Mouse (Mus musculus) intestine, postnatal 0 days (tissue): ENCODE data around the gene Vps36. TPM values are rescaled to one million over a fixed set of nuclear protein-coding genes. Genes with fewer than 3 reads are reported as not detected.

Source experiments
- ATAC-seq: fragments of 200-750 bp; cut with Nextera tagmentation; 2 replicates; pipeline ENCODE4 v1.8.0; 2017; ENCODE audit warnings: mild to moderate bottlenecking, moderate TSS enrichment, moderate library complexity
- H3K27ac ChIP-seq: fragments of 300-500 bp; sonication (generic); 2 replicates; pipeline ENCODE4 v1.5.1; 2014; ENCODE audit warnings: mild to moderate bottlenecking, low read depth, low read length, moderate library complexity
- H3K27me3 ChIP-seq: fragments of 300-500 bp; sonication (generic); replicated peaks from 2 replicates; pipeline ENCODE4 v1.6.1; 2014; ENCODE audit warnings: low read length, mixed read lengths; ENCODE audit not compliant: control insufficient read depth, insufficient read depth
- H3K36me3 ChIP-seq: fragments of 300-500 bp; sonication (generic); 2 replicates; pipeline ENCODE4 v1.6.1; 2014; ENCODE audit warnings: mild to moderate bottlenecking, moderate library complexity; ENCODE audit not compliant: control insufficient read depth, insufficient read depth
- H3K4me1 ChIP-seq: fragments of 300-500 bp; sonication (generic); replicated peaks from 2 replicates; pipeline ENCODE4 v1.6.1; 2014; ENCODE audit warnings: antibody characterized with exemption, low read length, mixed read lengths; ENCODE audit not compliant: control insufficient read depth, insufficient read depth
- H3K4me2 ChIP-seq: fragments of 300-500 bp; sonication (generic); replicated peaks from 2 replicates; pipeline ENCODE4 v1.6.1; 2014; ENCODE audit warnings: low read depth, mild to moderate bottlenecking, moderate library complexity
- H3K4me3 ChIP-seq: fragments of 300-500 bp; sonication (generic); 2 replicates; pipeline ENCODE4 v1.5.1; 2014; ENCODE audit warnings: low read depth, low read length
- H3K9ac ChIP-seq: fragments of 300-500 bp; sonication (generic); 2 replicates; pipeline ENCODE4 v1.6.1; 2014; ENCODE audit warnings: mild to moderate bottlenecking, low read depth, low read length
- H3K9me3 ChIP-seq: fragments of 300-500 bp; sonication (generic); 2 replicates; pipeline ENCODE4 v1.6.1; 2016; ENCODE audit warnings: mixed run types; ENCODE audit not compliant: control insufficient read depth
- CTCF ChIP-seq: sonication (generic); IDR thresholded peaks from 2 replicates; pipeline ENCODE4 v1.5.1; 2016; ENCODE audit warnings: low read depth, mild to moderate bottlenecking, control low read depth, antibody characterized with exemption, moderate library complexity
- WGBS: fragments of 180-500 bp; shearing (Covaris S2); extraction: QIAGEN DNeasy Blood & Tissue Kit; methylation state at CpG from one replicate; pipeline ENCODE4 v1.1.7; 2014; 5-methylcytosine and 5-hydroxymethylcytosine counted together
- polyA plus RNA-seq: library from polyadenylated mRNA; unstranded; fragments of >200 nt; fragmentation: Nextera tagmentation; extraction: Ambion mirVana; gene quantifications from 2 replicates; pipeline ENCODE4 v1.2.1, GENCODE M21; 2015

The Vps36 gene
- polyA plus RNA-seq, 1 experiment from 2014 or later, result 21.7 TPM

- H3K4me3 ChIP-seq, result no peak overlapping the region
- H3K27ac ChIP-seq, result no peak overlapping the region
- no peak for ATAC-seq
- peaks cover 34% of the 10 kb centered on the region; the same call in 1 of the 2 replicates for H3K36me3 ChIP-seq
- no peak overlapping the region for H3K4me2 ChIP-seq
- 98% methylated on average over 8 of the region's 8 CpGs for WGBS
- H3K4me1 ChIP-seq, result no peaks in the 10 kb centered on the region
- H3K9me3 ChIP-seq, result no peaks in the 10 kb centered on the region
- 0 out of 2 replicates have a peak, but pooled peaks have one; percentile 20 for TF ChIP-seq CTCF
- H3K27me3 ChIP-seq, result no peaks in the 10 kb centered on the region
- H3K9ac ChIP-seq, result no peak overlapping the region
Measured at GRCm38 (mm10) chr8:22199481-22199880, 6.9 kb downstream of the Vps36 start.

- 83% methylated on average over 4 of the region's 4 CpGs for WGBS
- no peaks in the 10 kb centered on the region for H3K9me3 ChIP-seq
- H3K27ac ChIP-seq, result no peak overlapping the region
- no peaks in the 10 kb centered on the region for H3K27me3 ChIP-seq
- H3K36me3 ChIP-seq, result peaks cover 41% of the 10 kb centered on the region
- H3K9ac ChIP-seq, result no peak overlapping the region
- no peak overlapping the region for H3K4me3 ChIP-seq
- no peaks in the 10 kb centered on the region for H3K4me1 ChIP-seq
- no peak for TF ChIP-seq CTCF
- no peak overlapping the region for H3K4me2 ChIP-seq
- no peak for ATAC-seq
Measured at GRCm38 (mm10) chr8:22207535-22207934, 14.9 kb downstream of the Vps36 start.

DNA sequence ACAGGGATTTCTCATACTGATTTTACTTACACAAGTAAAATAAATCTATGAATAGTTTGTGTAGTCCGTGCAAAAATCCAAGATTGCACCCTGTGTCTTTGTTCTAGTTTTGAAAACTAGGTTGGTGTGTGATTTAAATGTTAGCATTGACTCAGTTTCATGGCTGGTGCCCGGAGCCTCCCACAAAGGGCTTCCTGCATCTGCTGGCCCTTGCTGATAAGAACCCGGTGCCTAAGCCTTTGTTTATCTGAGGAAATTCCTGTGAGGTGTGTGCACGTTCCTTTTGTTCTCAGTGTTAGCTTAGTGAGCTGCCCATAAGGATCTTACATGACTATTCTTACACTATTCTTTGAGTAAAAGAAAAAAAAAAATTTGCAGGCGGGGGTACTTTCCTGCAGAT, 16.4 kb downstream of the Vps36 start:
- no peak for ATAC-seq
- TF ChIP-seq CTCF, result no peak
- Histone ChIP-seq H3K4me1 (no peaks in the 10 kb centered on the region), H3K4me3 (no peak overlapping the region), H3K27me3 (no peaks in the 10 kb centered on the region), H3K9me3 (no peaks in the 10 kb centered on the region), H3K36me3 (peaks cover 31% of the 10 kb centered on the region), H3K4me2 (no peak overlapping the region), H3K27ac (no peak overlapping the region), H3K9ac (no peak overlapping the region)
- 16% methylated on average over 5 of the region's 5 CpGs for WGBS

DNA sequence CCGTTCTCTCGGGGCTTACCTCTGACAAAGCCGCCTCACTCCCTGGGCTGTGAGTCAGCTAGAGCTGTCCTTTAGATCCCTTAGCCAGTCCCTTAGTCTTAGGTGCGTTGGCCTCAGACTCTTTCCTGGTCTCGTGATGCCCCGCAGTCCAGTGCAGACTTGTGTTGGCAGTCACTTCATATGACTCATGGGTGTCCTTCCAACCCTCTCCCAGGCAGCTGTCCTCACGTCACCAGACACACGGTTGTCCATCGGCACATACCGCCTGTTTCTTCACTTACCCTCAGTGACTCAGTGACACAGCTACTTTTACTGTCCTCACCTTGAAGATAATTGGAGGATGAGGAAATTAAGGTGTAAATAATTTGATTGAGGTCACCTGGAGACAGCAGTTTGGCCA, 22.2 kb downstream of the Vps36 start:
- H3K4me1 ChIP-seq, result no peaks in the 10 kb centered on the region
- no peak overlapping the region for H3K27ac ChIP-seq
- H3K4me2 ChIP-seq, result no peak overlapping the region
- H3K27me3 ChIP-seq, result no peaks in the 10 kb centered on the region
- ATAC-seq, result 0 out of 2 replicates have a peak, but pooled peaks have one; percentile 22
- H3K36me3 ChIP-seq, result peaks cover 64% of the 10 kb centered on the region
- WGBS, result 92% methylated on average over 10 of the region's 10 CpGs
- H3K4me3 ChIP-seq, result no peak overlapping the region
- no peak overlapping the region for H3K9ac ChIP-seq
- H3K9me3 ChIP-seq, result no peaks in the 10 kb centered on the region
- no peak for TF ChIP-seq CTCF

DNA sequence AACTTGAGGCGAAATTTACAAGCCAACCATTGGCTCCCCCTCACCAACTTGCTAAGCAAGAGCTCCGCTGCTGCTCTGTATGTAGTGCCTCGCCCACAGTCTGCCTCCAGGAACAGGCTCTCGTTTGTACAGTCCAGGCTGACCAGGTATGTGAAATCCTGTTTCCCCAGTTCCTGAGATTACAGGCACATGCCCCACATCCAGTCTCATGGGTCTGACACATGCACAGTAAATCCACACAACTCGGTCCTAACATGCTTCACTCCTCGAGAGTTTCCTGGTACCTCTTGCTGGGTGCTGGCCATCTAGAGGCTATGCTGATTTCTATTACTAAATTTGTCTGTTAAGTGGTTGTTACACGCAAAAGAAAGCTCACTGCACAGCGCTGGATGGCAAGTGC, 33.8 kb downstream of the Vps36 start:
- no peak overlapping the region for H3K9ac ChIP-seq
- TF ChIP-seq CTCF, result no peak
- H3K4me1 ChIP-seq, result 0 out of 2 replicates have a peak, but pooled peaks cover 4% of the 10 kb centered on the region
- WGBS, result 45% methylated on average over 8 of the region's 8 CpGs
- no peaks in the 10 kb centered on the region; the same call in 1 of the 2 replicates for H3K36me3 ChIP-seq
- H3K27me3 ChIP-seq, result no peaks in the 10 kb centered on the region
- H3K4me2 ChIP-seq, result peak overlapping the region; percentile 95; the same call in 1 of the 2 replicates
- H3K27ac ChIP-seq, result no peak overlapping the region
- 0 out of 2 replicates have a peak, but pooled peaks have one; percentile 33 for ATAC-seq
- H3K9me3 ChIP-seq, result no peaks in the 10 kb centered on the region
- 0 out of 2 replicates have a peak overlapping the region, but pooled peaks have one; percentile 49 for H3K4me3 ChIP-seq

DNA sequence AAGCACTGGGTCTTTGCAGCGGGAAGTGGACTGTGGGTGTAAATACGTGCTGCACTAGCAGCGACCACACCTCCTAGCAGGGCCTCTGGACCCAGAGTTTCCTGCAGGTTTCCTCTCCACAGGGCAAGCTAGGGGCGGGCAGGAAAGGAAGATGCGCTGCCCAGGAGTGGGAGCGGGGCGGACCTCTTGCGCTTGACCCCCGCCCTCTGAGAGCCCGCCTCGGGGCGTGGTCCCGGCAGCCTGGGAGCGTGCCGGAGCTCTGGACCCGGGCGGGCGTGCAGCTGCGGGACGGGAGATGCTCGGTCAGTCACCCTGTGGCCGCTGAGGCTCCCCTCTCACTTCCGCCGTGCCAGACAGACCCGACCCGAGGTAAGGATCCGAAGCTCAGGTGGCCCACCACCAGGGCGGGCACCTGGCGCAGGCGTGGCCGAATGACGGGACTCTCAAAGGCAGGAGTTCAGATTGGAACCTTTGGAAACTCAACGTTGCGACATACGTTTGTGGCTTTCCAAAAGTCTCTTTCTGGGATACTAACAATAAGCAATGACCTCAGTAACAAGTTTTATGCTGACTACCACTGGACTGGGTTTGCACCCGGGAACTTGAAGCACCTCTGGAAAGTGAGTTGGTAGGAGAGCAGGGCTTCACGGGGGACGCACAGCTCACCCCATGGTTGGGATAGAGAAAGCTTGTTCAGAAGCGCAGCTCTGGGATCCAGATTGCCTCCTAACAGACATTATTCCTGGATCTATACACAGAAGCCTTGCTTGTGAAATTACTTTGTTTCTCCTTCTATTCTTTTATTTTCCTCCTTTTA, 34.7 kb downstream of the Vps36 start, which contains the start of gene Thsd1:
Thsd1 (plus strand) TSS at position 253 of the 817 bp plus-strand sequence.
- under 1% methylated on average over 39 of the region's 39 CpGs for WGBS
- no peak for TF ChIP-seq CTCF
- no peak within 1 kb of the TSS; the same call in 1 of the 2 replicates for H3K27ac ChIP-seq

More for the DNA sequence above, 34.7 kb downstream of the Vps36 start, which contains the start of gene Thsd1:
- Histone ChIP-seq H3K27me3 (no peaks in the 10 kb centered on the region), H3K9ac (peak within 1 kb of the TSS; percentile 31; the same call in 1 of the 2 replicates), H3K4me2 (peak within 1 kb of the TSS; percentile 95), H3K36me3 (no peaks in the 10 kb centered on the region; the same call in 1 of the 2 replicates), H3K4me3 (peak within 1 kb of the TSS; percentile 49), H3K9me3 (no peaks in the 10 kb centered on the region), H3K4me1 (0 out of 2 replicates have a peak, but pooled peaks cover 4% of the 10 kb centered on the region)
- ATAC-seq, result peak; percentile 85
